Mouse (Mus musculus): Measurements from ENCODE around the gene 2310034G01Rik. TPM values are rescaled to one million over a fixed set of nuclear protein-coding genes. Genes with fewer than 3 reads are reported as not detected.
A peak's percentile ranks its signal among the peaks of the same experiment; 100 is the strongest.

Gene 2310034G01Rik
- polyA plus RNA-seq, 1 experiment from 2014 or later, result 2.0 TPM

MicroRNA genes within 50 kb of the gene (microRNA counts, 519-probe panel; counts per million panel counts)
- microRNA mmu-miR-146b, result 2,382 counts per million, percentile 42 among the panel's probes with 10 or more counts

Small RNA genes within 50 kb of the gene (microRNA-seq; reads per million reads assigned to microRNA genes)
- 2.6 reads per million, percentile 11 among the genes with 10 or more reads in this experiment for gene Mir146b

Other genes with a start within 250 kb of the 2310034G01Rik start
- 0.49 and 0.52 TPM in 2 replicates for gene Elovl3, start 218.4 kb downstream of the 2310034G01Rik start, polyA plus RNA-seq (2015; fragmentation: Nextera tagmentation; extraction: Ambion mirVana)
- 4.5 and 6.2 TPM in 2 replicates for gene Pitx3, start 202.0 kb downstream of the 2310034G01Rik start, polyA plus RNA-seq (2015; fragmentation: Nextera tagmentation; extraction: Ambion mirVana)
- gene Gbf1, start 197.8 kb downstream of the 2310034G01Rik start, polyA plus RNA-seq (2015; fragmentation: Nextera tagmentation; extraction: Ambion mirVana), result 79.0 and 83.0 TPM in 2 replicates
- gene Nfkb2, start 46.0 kb downstream of the 2310034G01Rik start, polyA plus RNA-seq (2015; fragmentation: Nextera tagmentation; extraction: Ambion mirVana), result 2.3 and 2.7 TPM in 2 replicates
- 146 and 148 TPM in 2 replicates for gene Psd, start 23.1 kb downstream of the 2310034G01Rik start, polyA plus RNA-seq (2015; fragmentation: Nextera tagmentation; extraction: Ambion mirVana)
- 48.2 and 54.8 TPM in 2 replicates for gene Fbxl15, start 22.1 kb downstream of the 2310034G01Rik start, polyA plus RNA-seq (2015; fragmentation: Nextera tagmentation; extraction: Ambion mirVana)
- gene Cuedc2, start 11.6 kb downstream of the 2310034G01Rik start, polyA plus RNA-seq (2015; fragmentation: Nextera tagmentation; extraction: Ambion mirVana), result 340 and 347 TPM in 2 replicates
- gene Mfsd13a, start 9.2 kb downstream of the 2310034G01Rik start, polyA plus RNA-seq (2015; fragmentation: Nextera tagmentation; extraction: Ambion mirVana), result 11.1 and 11.7 TPM in 2 replicates
- 394 and 399 TPM in 2 replicates for gene Actr1a, start 45.4 kb upstream of the 2310034G01Rik start, polyA plus RNA-seq (2015; fragmentation: Nextera tagmentation; extraction: Ambion mirVana)
- gene Sufu, start 46.6 kb upstream of the 2310034G01Rik start, polyA plus RNA-seq (2015; fragmentation: Nextera tagmentation; extraction: Ambion mirVana), result 24.2 and 24.4 TPM in 2 replicates
- gene Trim8, start 151.4 kb upstream of the 2310034G01Rik start, polyA plus RNA-seq (2015; fragmentation: Nextera tagmentation; extraction: Ambion mirVana), result 29.9 and 30.5 TPM in 2 replicates
- gene Arl3, start 222.9 kb upstream of the 2310034G01Rik start, polyA plus RNA-seq (2015; fragmentation: Nextera tagmentation; extraction: Ambion mirVana), result 209 and 210 TPM in 2 replicates
- 10.5 and 11.7 TPM in 2 replicates for gene Sfxn2, start 223.1 kb upstream of the 2310034G01Rik start, polyA plus RNA-seq (2015; fragmentation: Nextera tagmentation; extraction: Ambion mirVana)
- gene Wbp1l, start 248.8 kb upstream of the 2310034G01Rik start, polyA plus RNA-seq (2015; fragmentation: Nextera tagmentation; extraction: Ambion mirVana), result 41.1 and 42.6 TPM in 2 replicates